Mouse (Mus musculus) myocyte (in vitro differentiated cells): ENCODE results near the gene Vmn1r215.

Experiments used
- CEBPB ChIP-seq: IDR thresholded peaks from 2 replicates; pipeline ENCODE4 v1.6.1; 2011; ENCODE audit warnings: mild to moderate bottlenecking, moderate library complexity; ENCODE audit not compliant: poor library complexity, insufficient read depth, severe bottlenecking
- E2F4 ChIP-seq: IDR thresholded peaks from one replicate; pipeline ENCODE4 v1.6.1; 2011; ENCODE audit warnings: mild to moderate bottlenecking, control low read depth, moderate library complexity; ENCODE audit not compliant: insufficient read depth
- MAX ChIP-seq: IDR thresholded peaks from one replicate; pipeline ENCODE4 v1.6.1; 2011; ENCODE audit warnings: low read depth, mild to moderate bottlenecking, control low read depth
- MYOD1 ChIP-seq, 3 experiments: IDR thresholded peaks; one replicate each; pipeline ENCODE4 v1.6.1; 2011; ENCODE audit warnings: control low read depth in 2 of 3, low read depth in 2 of 3, mild to moderate bottlenecking in 2 of 3, moderate library complexity in 1 of 3; ENCODE audit not compliant: insufficient read length in 2 of 3, control insufficient read depth in 1 of 3
- MYOG ChIP-seq, 3 experiments: IDR thresholded peaks; one replicate each; pipeline ENCODE4 v1.6.1; 2011; ENCODE audit warnings: control low read depth in 2 of 3, low read depth in 2 of 3, mild to moderate bottlenecking in 2 of 3; ENCODE audit not compliant: insufficient read length in 2 of 3, control insufficient read depth in 1 of 3, insufficient read depth in 1 of 3
- POLR2A ChIP-seq: IDR thresholded peaks from one replicate; pipeline ENCODE4 v1.6.1; 2011; ENCODE audit warnings: low read depth, mild to moderate bottlenecking, control low read depth, moderate library complexity; ENCODE audit not compliant: insufficient read length
- POLR2AphosphoS2 ChIP-seq: IDR thresholded peaks from one replicate; pipeline ENCODE4 v1.6.1; 2011; ENCODE audit warnings: low read depth, control low read depth; ENCODE audit not compliant: insufficient read length
- SRF ChIP-seq: IDR thresholded peaks from one replicate; pipeline ENCODE4 v1.6.1; 2011; ENCODE audit warnings: low read depth; ENCODE audit not compliant: control insufficient read depth, insufficient read length
- TCF12 ChIP-seq: IDR thresholded peaks from one replicate; pipeline ENCODE4 v1.6.1; 2011; ENCODE audit warnings: mild to moderate bottlenecking, control low read depth; ENCODE audit not compliant: poor library complexity, insufficient read depth, severe bottlenecking
- USF1 ChIP-seq: IDR thresholded peaks from one replicate; pipeline ENCODE4 v1.6.1; 2011; ENCODE audit warnings: low read depth, mild to moderate bottlenecking, control low read depth, moderate library complexity

DNA sequence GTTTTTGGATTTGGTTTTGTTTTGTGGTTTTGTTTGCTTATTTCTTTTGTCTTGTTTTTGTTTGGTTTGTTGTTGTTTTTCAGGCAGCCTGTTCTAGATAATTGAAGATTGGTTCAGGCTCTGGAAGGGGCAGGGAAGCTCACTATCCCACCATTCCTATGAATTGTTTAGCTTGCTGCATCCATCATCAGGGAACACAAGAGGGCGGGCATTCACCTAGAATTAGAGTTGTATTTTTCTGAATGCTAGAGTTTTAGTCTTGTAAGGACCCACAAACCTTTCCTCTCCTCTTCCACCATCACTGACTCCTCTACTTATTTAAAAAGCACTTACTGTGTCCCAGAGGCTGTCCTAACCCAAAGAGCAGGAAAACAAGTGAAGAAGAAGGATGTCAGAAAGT lies 10.0 kb upstream of the Vmn1r215 start:
- TF ChIP-seq USF1 (no peak), MAX (no peak), POLR2A (no peak), SRF (no peak), E2F4 (no peak), TCF12 (no peak), CEBPB (no peak), POLR2AphosphoS2 (no peak), MYOD1 (IDR thresholded peaks at IDR 0.05; ENCODE audit: control insufficient read depth in 1 of 3, insufficient read length in 2 of 3, low read depth in 2 of 3) (no peak), MYOG (IDR thresholded peaks at IDR 0.05; ENCODE audit: control insufficient read depth in 1 of 3, insufficient read depth in 1 of 3, insufficient read length in 2 of 3, low read depth in 2 of 3) (no peak)
